Mouse (Mus musculus): ENCODE results near the gene Clstn3.
A peak's percentile ranks its signal among the peaks of the same experiment; 100 is the strongest.
"Not testable (repeated sequence)": the region's sequence is repeated elsewhere in the genome, so short reads cannot be mapped to it uniquely, and the experiment has no call there.

The Clstn3 gene

DNA sequence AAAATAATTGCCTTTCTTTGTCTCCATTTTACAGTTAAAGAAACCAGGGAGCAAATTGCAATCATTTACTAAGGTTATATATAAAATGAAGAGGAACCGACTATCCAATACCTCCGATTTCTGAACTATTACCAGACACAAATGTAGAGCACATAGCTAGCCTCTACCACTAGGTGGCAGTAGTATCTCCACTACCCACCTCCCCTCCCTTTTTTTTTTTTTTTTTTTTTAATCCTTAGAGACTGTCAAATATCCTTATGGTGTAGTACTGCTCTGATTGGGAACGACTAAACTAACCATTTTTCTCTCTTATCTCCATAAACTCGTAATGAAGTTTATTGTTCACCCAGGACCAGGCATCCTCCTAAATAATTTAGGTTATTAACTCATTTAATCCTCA is 15.7 kb upstream of the Clstn3 start:
- DNase-seq (ENCODE audit: extremely low read depth, low read depth, low spot score) = no peak

DNA sequence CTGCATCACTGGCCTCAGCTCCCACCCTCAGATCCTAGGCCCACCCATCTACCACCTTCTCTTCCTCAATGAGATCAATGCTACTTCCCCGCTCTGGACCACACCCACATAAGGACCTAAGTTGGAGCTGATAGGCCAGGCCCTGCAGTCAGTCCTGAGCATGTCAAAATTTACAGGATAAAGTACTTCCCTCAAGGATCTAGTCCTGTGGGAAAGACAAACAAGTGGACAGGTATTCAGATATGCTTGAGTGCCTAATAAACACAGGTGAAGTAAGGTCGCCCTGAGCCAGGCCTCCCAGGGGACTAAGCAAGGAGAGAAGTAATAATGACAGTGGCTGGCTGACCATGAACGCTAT is 15.0 kb upstream of the Clstn3 start:
- no peak for DNase-seq (ENCODE audit: extremely low read depth, low read depth, low spot score)

DNA sequence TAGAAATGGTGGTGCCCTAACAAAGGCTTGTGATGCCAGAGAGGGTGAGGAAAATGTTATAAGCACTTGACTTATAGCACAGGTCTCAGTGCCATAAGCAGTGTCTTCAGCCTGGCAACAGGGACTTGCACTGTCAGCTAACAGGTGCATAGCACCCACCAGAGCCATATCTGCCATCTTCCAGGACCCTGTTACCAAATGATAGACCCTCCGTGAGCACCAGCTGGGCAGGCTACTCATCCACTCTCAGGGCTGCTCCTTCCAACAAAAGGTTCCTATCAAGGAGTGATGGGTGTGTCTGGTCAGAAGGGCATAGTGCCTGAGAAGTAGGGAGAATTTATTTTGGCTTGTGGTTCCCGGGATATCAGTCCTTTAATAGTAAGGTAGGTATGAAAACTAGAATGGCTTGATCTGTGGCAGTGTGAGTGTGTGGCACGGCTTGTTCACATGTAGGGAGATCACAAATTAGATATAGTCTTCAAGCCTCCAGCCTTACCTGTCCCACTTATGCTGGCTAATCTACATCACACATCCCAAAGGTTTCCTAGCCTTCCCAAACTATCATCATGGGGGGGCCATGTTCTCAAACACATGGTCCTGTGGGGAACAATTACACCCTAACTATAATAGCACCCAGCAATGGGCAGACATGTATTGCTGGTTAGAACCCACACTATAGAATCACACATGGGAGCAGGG is 14.4 kb upstream of the Clstn3 start:
- DNase-seq (ENCODE audit: extremely low read depth, low read depth, low spot score) = no peak

DNA sequence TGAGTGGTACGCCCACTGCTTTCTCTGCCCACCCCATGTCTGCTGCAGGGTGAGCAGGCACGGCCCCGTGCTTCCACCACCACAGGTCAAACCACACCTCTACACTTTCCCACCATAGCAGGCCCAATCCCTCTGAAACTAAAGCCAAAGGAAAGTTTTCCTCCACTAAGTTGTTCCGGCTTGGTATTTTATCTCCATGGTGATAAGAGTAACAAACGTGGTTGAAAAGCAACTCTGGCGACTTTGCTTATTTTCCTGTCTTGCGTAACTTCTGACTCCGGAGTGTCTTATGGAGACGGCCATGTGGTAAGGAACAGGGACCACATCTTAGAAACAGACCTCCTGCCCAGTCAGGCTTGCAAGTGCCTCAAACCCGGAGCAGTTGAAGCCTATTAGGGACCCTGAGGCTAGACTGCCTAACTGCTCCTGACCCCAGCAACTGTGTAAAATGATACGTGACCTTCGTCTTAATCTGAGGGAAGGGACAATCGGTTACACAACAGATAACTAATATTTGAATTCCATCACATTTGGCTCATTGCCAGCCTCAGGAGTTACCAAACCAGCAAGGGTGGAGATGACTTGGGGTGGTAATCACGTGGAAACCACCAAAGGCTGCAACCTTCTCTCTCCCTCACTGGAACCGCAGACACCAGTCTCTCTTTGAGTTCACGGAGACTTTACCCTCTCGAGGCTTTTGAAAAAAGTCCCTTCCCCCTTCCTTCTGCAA is 13.5 kb upstream of the Clstn3 start:
- no peak for DNase-seq (ENCODE audit: extremely low read depth, low read depth, low spot score)

DNA sequence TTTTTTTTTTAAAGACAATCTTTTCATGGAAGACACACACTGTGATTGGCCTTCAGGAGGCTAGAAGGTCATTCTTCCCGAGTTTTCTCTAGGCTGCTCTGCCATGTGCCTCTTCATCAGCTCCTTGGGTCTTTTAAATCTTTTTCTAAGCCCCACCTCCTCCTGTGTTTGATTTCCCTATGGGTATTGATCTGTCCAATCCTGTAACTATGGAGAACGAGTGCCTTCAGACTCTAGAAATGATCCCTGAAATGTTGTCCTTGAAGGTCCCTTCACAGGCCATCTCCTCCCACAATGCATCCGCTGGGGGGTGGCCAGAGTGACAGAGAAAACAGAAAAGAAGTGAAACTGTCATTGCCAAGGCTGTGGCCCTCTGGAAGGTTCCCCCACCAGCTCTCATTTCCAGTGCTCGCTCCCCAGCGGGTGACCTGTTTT is 12.6 kb upstream of the Clstn3 start:
- no peak for DNase-seq (ENCODE audit: extremely low read depth, low read depth, low spot score)

DNA sequence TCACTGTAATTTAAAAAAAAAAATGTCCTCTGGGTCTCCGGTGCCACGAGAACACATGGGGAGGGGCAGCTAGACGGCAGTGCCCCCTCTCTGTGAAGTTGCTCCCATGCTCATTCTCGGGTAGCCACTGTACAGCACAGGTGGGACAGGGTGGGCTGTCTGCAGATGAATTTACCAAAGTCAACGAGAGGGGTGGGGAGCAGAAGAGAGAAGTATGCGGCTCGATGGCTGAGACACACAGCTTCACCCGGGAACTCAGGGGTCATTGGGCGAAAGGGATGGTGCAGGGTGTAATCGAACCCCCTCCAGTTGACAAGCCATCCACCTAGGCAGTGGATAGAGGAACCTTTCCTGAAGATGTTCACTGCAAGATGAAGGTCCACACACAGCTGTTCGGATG is 12.2 kb upstream of the Clstn3 start:
- no peak for DNase-seq (ENCODE audit: extremely low read depth, low read depth, low spot score)

DNA sequence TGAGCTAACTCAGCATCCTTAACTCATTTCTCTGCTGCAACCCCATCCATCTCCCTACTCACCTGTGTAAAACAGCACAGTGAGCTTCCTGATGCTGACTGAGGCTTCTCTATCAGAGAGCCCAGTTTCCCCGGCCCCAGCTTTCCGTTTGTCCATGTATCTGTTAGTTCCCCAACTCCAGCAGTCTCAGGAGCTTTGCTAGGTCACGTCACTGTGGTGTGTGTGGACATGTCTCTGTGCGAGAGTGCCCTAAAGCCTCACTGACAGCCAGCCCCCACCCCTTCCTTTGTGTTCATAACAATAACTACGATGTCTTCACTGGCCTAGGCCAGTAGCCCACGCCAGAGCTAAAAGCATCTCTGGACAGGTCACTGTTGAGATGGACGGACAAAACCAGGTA is 11.6 kb upstream of the Clstn3 start:
- DNase-seq (ENCODE audit: extremely low read depth, low read depth, low spot score) = no peak

DNA sequence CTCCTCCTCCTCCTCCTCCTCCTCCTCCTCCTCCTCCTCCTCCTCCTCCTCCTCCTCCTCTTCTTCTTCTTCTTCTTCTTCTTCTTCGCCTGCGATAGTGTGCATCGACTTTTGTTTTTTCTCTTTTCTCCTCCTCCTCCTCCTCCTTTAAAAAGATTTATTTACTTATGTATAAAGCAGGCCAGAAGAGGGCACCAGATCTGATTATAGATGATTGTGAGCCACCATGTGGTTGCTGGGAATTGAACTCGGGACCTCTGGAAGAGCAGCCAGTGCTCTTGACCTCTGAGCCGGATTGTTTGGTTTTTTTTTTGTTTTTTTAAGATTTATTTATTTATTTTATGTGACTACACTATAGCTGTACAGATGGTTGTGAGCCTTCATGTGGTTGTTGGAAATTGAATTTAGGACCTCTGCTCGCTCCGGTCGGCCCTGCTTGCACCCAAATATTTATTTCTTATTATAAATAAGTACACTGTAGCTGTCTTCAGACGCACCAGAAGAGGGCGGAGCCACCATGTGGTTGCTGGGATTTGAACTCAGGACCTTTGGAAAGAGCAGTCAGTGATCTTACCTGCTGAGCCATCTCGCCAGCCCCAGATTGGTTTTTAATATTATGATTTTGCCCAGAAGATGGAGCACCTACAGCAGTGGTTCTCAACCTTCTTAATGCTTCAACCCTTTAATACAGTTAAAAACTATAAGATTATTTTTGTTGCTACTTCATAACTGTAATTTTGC is 10.9 kb upstream of the Clstn3 start:
- DNase-seq (ENCODE audit: extremely low read depth, low read depth, low spot score) = not testable (repeated sequence)

DNA sequence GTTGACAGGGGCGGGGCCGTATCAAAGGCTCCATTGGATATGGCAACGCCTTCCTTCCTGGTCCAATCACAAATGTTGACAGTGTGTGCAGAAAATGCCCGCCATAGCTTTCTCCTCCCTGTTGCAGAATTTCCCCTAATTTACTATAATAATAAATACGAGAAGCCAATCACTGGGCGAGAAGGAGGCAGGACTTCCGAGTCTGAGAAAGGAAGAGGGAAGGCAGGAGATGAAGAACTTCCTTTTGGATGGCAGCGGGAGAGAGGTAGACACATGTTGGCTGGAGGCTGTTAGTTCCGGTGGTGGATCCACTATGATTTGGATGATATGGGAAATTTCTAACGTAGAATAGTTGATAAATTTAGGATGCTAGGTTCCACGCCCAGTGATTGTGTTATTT is 10.0 kb upstream of the Clstn3 start:
- no peak for DNase-seq (ENCODE audit: extremely low read depth, low read depth, low spot score)

DNA sequence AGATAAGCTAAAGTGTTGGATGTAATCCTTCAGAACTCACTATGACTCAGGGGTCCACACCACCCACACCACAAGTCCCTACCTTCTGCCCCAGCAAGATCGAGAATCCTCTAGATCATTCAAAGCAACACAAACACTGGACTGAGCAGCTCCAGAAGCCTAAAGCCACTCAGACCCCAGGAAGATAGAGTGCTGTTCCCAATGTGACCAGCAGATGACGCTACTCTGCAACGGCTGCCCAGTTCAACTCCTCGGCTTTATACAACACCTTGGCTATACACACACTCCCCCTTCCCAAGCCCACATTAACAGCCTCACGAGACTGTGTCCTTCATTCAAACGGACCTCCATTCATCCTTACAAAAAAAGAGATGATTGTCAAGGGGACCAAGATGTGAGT is 8.2 kb upstream of the Clstn3 start:
- no peak for DNase-seq (ENCODE audit: extremely low read depth, low read depth, low spot score)

DNA sequence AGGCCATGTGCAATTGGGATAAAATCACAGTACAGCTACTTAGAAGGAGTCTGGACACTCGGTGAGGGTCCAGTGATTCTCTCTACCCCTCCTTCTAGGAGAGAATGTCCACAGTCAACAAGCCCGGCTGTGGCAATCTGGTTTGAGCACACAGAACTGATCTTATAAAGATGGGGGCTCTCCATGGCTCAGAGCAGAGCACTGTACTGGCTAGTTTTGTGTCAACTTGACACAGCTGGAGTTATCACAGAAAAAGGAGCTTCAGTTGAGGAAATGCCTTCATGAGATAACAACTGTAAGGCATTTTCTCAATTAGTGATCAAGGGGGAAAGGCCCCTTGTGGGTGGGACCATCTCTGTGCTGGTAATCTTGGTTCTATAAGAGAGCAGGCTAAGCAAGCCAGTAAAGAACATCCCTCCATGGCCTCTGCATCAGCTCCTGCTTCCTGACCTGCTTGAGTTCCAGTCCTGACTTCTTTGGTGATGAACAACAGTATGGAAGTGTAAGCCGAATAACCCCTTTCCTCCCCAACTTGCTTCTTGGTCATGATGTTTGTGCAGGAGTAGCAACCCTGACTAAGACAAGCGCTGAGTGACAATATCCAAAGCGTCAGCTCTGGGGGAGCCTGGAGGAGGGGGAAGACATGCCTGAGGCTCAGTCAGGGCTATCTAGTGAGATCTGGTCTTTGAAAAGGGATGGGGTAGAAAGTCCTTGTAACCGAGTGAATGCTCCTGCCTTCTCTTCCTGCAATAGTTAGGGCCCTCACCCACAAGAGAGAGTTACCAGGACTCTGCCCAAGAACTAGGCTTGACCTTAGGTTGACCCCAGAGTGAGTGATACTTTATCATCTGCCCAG is 7.4 kb upstream of the Clstn3 start:
- DNase-seq (ENCODE audit: extremely low read depth, low read depth, low spot score) = not testable (repeated sequence)

DNA sequence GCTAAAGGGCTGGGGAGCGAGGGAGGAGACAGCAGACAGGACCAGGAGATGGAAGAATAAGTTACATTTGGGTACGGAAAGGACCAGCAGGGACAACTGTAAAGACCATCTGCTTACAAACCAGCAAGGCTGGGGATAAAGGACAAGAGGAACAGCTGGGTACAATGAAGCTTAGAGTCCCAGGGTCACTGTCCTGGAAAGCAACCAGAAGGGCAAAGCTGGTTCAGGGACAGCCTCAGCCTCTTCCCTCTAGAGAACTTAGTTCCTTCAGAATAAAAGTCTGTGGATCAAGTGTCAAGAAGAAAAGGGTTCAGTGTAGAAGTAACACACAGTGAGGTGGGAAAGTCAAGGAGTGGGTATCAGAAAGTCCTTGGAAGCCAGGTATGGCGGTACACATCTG is 6.5 kb upstream of the Clstn3 start:
- DNase-seq (ENCODE audit: extremely low read depth, low read depth, low spot score) = no peak

DNA sequence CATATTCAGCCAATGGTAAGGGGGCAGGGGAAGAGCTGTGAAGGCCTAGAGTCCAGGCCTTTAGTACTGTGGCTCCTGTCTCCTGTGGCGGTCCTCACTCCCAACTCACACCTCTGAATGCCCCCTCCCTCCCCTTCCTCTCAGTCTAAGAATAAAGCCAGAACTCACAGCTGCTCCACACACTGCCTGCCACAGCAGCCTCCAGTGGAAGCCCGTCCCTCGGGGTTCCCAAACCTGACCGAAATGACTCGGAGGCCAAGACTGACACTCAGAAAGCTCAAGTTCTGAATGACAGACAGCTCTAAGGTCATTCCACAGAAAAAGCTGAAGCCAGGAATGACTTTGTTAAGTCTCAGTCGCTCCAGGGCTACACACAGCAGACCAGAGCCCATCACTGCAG is 1.1 kb upstream of the Clstn3 start:
- DNase-seq (ENCODE audit: extremely low read depth, low read depth, low spot score) = no peak

DNA sequence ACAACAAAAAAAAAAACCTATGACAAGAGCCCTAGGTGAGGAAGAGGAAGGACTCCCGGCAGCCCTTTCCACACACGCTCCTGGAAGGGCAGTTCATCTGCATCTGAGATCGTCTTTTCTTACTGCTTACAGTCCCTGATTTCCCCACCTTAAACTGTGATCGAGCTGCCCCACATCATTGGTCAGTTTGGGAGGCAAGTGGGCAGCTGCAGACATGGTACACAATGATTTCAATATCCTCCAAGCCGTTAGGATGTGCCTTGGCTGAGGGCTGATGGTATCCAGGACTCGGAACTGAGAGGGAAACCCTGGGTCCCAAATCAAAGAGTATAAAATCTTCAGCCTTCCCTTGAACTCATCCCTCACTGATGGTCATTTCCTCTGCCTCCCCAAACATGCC is 705 bp upstream of the Clstn3 start:
- DNase-seq (ENCODE audit: extremely low read depth, low read depth, low spot score) = no peak

DNA sequence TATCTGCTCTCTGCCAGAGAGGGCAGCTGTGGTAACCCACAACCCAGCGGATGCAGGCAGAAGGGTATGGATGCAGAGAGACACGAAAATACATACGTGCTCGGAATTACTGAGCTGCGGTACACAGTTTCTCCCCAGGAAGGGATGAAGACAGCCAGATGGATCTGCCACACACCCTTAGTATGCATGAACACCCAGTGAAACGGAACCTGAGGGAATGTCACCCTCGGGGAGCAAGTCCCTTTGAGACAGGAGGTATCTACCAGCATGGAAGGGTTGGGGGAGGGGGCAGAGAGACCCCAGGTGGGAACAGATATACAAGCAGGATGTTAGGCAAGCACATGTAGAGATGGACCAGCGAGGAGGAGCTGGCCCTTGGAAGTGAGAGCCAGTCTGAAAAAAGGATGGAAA is 708 bp downstream of the Clstn3 start:
- DNase-seq (ENCODE audit: extremely low read depth, low read depth, low spot score) = no peak

DNA sequence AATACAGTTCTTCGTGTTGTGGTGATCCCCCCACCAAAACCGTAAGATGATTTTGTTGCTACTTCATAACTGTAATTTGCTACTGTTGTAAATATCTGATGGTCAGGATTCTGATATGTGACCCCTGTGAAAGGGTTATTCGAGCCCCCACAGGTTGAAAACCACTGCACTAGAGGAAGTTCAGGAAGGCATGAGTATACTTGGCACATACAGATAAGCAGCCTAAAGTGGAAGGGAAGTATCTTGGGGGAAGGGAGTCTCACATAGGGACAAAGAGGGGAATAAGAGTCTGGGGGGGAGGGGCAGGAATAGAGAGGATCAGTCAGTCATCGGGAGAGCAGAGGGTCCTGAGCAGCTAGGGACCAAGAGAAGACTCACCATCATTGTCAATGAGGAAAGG is 5.2 kb downstream of the Clstn3 start:
- DNase-seq (ENCODE audit: extremely low read depth, low read depth, low spot score) = no peak

DNA sequence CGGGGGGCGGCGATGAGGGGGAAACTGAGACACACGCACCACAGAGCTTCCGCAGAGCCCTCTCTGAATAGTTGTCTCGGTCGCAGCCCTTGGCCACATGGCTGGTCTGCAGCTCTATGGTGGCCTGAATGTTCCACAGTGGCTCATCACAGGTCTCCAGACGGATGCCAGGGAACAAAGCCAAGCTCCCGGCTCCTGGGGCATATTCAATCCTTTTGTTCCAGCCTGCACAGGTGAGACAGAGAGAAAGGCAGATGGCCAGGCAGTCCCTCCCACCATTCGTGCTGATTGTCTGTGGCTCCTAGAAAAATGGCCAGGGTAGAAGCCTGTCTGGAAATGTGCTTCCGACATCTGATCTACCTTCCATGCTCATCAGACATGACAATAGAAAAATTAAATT is 6.1 kb downstream of the Clstn3 start:
- peak; percentile 28 for DNase-seq (ENCODE audit: extremely low read depth, low read depth, low spot score)

DNA sequence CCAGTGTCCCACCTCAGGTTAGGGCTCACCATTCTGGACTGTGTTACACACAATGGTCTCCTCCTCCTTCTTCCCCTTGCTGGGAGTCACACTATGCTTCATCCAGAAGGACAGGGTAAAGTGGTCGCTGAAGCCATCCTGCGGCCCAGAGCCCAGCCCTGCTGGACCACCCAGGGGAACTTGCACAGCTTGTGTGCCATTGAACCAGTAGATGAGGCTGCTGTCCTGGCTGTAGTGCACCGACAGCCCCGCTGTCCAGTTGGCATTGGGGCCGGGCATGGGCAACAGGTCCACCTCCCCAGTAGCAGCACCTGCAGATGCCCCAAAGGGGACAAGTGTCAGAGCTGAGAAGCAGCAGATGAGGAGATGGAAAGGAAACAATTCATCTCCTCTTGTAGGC is 6.8 kb downstream of the Clstn3 start:
- DNase-seq (ENCODE audit: extremely low read depth, low read depth, low spot score) = no peak

DNA sequence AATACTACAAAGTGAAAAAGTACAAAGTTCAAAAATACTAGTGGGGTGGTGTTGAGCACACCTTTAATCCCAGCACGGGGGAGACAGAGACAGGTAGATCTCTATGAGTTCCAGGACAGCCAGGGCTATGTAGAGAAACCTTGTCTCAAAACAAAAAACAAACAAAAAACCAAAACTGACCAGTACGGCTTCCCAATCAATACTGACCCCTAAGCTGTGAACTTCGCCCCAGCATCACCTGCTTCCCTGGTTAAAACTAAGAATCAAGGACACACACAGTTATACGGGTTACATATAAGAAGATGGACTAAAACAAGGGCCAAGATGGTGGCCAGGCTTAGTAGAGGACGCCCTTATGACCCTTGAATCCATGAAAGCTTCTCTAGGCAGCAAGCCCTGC is 8.4 kb downstream of the Clstn3 start:
- DNase-seq (ENCODE audit: extremely low read depth, low read depth, low spot score) = no peak

DNA sequence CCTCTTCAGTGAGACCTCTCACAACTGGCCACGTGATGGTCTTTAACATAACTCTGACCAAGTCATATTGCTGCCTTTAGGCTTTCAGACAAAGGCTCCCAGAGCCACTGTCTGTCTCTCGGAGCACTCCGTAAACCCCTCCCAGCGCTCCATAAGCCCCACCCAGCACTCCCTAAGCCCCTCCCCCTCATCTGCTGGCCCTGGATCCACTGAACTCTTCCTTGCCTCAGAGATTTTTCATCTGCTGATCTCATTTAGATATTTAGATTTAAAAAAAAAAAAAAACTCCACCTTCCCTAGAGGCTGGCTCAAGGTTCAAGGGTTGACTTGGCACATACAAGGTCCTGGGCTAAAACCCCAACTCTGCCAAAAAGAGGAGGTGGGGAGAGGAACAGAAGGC is 10.8 kb downstream of the Clstn3 start:
- DNase-seq (ENCODE audit: extremely low read depth, low read depth, low spot score) = no peak

DNA sequence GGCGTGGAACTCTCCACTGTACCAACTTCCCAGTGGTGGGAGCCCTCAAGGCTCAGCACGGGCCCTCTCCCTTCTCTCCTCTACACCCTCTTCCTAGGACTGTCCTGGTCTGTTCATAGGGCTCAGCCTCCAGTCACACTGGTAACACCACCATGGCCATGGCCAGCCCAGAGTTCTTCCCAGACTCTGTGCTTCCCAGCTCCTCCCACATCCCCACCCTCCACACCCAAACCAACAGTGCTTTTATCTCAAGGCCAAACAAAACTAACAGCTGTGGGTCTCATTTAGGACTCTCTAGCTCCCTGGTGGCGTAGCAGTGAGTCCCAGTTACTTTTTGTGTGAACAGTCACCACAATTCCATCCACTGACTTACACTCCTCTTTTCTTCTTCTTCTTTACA is 12.6 kb downstream of the Clstn3 start:
- no peak for DNase-seq (ENCODE audit: extremely low read depth, low read depth, low spot score)
